Mouse (Mus musculus) forelimb bud, embryonic 11.5 days (tissue): ENCODE data around the gene Il27.

Experiments
- DNase-seq: peaks from one replicate; pipeline ENCODE4 v3.0.0-alpha.2; 2012; ENCODE audit warnings: low read depth, low spot score

Gene Il27

DNA sequence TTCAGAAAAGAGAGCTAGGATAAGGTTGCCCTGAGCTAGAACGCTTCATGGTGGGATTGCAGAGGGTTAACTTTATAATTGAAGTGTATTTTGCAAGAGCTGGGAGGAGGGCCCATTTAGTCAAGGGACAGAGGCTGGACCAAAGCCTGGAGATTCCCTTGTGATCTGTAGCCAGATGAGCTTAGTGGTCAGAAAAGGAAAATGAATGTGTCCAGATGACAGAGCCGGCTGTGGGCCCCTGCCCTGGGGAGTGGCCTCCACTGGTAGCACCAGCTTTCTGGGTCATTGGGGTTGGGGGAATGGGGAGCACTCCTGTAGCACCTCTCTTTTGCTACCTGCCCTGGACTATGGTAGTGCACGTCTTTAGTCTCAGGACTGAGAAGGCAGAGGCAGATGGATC, 12.3 kb upstream of the Il27 start:
- DNase-seq = no peak

DNA sequence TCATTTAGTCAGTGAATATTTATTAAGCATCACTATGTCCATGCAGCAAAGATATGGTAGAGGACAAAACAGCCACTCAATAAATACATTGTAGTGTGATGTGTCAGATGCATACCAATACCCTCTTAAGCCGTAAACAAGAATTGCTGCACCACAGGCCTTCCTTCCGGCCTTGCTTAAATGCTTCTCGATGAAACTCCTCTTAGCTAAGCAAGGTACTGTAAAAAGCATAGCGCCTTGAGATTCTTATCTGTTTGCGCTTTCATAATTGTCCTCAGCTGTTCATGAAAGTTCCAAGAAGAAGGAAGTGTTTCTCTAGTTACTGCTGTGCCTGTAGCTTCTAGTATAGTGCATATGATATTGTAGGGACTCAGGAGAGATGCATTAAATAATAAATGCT, 11.9 kb upstream of the Il27 start:
- no peak for DNase-seq

DNA sequence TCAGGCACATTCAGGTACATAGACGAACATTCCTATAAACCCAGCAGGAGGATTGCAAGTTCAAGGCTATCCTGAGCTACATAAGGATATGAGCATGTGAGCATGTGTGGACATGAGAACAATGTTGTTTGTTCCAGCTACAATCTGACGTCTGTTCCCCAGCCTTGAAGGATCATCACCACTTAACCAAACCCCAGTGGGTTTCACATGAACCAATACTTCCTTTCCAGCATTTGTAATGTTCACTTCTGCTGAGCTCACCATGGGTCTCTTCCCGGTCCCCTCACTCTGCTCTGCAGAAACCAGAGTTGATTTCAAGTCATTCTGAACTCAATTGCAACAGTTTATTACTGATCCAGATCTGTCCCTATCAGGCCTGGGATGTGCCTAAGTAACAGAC, 7.9 kb upstream of the Il27 start:
- no peak for DNase-seq

DNA sequence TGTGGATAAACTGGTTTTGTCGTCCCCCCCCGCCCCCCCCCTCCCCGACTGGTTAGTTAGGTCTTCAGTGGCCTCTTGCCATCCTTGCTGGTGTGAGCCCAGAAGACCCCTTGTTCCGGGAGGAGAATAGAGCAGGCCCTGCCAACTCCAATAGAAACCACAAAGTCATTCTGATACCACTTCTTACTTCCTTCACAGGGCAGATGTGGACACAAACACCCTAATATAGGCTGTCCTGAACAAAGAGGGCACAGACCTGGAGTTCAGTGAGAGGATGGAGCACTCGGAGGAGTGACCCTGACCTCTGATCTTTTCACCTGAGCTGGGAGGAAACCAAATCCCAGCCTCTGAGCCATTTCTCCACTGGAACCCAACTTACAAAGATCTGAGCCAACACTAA, 7.2 kb upstream of the Il27 start:
- no peak for DNase-seq

DNA sequence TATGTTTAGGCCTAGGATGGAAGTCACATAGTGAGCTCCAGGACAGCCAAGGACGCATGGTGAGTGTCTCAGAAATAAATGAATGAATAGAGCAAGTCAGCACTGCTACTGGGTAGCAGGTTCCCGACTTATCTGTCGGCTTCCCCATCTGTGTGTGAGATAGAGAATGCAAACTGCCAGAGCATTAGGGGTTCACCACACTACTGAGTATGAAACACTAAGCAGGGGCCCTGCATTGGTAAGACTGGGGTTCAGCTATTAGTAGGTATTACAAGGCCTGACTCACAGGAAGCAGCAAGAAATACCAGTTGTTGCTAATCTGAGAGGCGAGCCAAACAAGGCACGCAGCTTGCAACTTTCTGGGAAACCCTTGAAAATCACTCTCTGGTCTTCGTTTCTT, 4.2 kb upstream of the Il27 start:
- no peak for DNase-seq

DNA sequence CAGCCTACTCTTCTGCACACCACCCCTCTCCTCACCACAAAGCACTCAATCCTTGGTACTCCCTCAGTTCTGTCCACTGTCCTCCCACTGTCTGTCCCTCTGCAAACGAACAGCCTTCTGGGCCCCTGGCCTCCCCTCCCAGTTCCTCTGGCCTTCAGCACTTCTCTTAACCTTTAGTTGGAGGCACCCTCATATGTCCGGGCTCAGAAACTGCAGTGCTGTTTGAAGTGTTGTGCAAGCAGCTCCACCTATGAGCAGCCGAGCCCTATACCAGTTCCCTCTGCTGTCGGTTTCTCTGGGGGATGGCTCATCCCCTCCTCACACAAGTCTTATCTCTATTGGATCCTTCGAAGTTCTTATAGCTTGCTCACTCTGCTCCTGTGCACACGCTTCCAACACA, 1.7 kb upstream of the Il27 start:
- DNase-seq = no peak

DNA sequence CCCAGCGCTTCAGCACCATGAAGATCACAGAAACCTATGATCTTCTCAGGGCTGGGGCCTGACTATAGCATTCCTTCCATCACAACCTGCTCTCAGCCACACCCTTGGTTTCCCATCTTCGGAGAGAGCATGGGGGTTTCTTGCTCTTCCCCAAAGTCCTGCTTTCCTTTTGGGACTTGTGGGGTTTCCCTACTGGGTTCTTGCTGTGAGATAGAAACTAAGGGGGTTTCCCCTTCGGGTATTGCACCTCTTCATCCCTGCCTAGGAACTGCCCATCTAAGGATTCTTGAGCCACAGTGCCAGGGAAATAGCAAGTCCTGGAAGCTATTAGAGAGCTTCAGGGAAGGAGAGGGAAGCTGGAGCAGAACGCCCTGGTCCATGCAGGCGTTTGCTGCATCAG, 1.1 kb upstream of the Il27 start:
- no peak for DNase-seq

DNA sequence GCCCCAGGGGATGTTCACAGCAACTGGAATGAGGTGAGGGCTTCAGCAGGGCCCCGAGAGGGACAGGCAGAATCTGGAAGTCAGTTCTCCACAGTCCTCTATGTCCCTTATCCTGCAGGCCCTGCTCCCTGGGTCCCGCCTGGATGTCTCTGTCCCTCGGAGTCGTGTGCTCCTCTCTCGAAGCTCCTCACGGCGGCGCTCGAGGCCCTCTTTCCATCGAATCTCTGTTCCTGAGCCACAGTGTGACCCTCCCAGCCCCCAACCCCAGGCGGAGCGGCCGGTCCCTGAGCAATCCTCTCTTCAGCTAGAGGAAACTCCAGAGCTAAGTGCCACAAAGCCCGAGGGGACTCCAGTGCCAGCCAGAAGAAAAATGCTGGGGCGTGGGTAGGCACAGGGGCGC, 7.0 kb downstream of the Il27 start:
- peak; percentile 68 for DNase-seq

DNA sequence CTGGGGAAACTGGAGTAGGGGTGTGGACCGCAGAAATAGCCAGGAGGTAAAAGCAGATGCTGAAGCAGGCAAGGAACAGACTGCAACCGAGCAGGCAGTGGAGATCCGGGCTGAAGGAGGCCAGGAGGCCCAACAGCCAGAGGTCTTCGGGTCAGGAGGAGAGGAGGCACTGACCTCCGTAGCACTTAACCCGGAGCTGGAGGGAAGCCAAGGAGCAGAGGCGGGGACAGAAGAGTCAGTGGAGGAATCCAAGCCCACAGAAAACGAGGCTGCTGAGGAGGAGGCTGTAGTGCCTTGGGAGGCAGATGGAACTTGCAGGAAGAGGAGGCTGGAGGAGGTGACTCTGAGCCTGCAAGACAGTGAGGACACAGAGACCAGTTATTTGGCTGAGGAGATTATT, 7.9 kb downstream of the Il27 start:
- DNase-seq = no peak

DNA sequence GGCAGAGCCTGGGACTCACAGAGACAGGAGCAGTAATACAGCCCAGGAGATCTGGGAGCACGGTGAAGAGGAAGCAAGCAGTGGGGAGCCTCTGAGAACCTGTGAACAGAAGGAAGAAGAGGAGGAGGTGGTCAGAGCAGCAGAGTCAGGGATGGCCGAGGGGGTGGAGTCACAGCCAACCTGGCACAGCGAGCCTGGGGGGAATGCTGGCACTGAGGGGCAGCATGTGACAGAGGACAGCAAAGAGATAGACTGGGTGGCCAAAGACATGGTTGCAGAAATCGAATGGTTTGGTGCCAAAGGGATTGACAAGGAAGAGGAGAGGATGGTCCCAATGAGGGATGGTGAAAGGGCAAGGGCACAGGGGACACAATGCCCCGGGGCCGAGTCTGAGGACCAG, 9.0 kb downstream of the Il27 start, which contains the start of gene Cln3:
Cln3 (minus strand) TSS at position 101 of the 400 bp plus-strand sequence.
- no peak for DNase-seq

DNA sequence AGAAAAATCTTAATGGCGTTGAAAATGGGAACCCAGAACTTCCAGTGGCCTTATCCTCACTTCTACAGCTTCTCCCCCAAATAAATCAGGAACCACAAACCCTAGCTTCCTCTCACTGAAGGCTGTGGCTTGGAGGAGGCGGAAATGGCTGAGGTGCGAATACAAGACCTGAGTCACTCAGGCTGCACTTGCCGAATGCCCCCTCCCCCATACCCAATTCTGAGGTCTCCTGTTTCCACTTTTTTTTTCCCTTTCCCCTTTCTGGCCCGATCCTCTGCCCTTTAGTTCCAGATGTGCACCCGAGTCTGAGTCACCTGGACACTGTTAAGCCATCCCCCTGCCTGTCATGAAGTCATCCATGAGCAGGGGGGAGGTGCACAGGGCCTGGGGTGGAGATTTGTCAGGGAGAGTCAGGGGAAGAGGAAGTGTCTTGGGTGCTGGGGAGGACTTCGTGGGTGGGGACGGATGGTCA, 10.2 kb downstream of the Il27 start, which contains the start of gene Apobr:
Apobr (plus strand) TSS at position 437 of the 472 bp plus-strand sequence.
- DNase-seq = no peak

DNA sequence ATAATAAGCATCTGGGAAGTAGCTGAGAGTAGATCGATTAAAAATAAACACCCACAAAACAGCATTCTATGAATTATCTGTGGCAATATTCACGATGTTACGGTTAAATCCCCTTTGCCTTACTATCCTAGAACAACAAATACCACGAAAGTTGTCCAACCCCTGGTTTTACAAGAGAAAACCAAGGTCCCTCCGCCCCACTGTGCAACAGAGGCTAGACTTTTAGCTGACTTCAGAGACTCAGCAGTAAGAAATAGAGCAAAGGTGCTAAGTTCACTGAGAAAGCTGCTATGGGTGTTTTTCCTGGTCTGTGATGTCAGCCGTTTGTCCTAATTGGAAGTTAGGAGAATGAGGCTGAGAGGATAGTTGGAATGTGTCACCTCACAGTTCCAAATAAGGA, 11.0 kb downstream of the Il27 start:
- DNase-seq = no peak

DNA sequence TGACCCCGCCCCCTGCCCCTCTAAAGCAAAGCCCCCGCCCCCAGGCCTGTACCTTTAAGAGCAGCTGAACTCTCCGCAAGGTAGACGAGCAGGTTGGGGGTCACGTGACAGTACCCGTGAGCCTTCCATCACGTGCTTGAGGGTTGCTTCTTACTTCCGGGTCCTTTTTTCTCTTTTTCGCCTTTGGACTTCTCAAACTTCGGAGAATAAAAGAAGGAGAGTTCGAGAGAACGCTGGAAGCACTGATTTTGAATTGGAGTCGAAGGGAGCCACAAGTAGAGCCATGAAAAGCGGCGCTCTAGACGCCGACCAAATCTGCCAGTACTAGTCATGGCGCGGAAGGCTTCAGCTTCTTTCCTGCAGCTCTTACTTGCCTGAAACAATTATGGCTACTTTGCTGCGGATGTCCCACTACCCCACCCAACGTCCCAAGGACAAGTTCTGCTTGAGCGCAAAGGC, 11.5 kb downstream of the Il27 start:
- DNase-seq = peak; percentile 92

DNA sequence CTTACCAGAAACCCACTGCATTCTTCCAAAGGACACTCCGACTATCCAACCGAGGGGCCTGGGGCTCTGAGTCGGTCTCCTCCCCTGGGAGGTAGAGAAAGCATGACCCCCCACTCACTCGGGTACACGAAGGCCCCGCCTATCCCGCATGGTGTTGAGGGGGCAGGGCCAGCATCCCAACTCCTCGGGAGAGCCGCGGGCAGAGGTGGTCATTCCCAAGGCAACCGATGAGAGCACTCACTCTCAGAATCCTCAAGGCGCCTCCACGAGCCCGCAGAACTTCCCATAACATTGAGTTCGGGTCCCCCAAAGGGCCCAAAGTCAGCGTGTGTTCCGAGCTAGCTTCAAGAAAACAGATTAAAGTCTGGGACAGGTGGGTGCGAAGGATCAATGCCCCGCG, 12.0 kb downstream of the Il27 start:
- DNase-seq = peak; percentile 20

DNA sequence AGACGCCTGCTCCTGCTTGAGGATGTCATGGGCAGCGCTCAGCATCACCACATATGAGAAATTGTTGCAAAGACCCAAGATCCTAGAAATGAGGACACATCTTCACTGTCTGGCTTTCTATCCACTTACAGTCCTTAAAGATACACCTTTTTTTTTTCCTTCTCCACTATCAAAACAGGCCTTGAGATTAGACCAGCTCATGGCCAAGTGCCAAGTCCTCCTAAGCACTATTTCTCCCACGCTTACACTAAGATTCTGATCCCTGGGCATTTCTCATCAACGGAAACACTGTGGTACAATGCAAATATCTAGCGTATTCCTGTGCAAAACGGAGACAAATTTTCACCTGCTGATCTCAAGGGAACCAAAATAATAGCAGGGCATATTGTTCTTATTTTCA, 13.1 kb downstream of the Il27 start:
- no peak for DNase-seq

DNA sequence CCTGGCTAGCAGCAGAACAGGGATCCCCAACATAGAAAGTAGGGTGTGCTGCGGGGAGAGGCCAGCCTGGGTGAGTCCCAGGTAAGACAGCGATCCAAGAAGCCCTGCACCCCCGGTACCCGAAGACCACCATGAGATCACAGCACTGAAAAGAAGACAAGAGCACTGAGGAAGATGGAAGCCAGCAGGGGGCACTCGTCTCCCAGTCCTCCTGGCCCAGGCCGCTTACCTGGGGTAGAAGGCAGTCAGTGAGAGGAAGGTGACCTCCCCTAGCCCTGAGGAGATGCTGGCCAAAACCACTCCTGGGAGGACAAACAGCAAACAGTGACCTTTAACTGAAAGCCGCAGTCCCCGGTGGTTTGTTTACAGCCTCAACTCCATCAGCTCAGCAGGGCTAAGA, 15.6 kb downstream of the Il27 start:
- peak; percentile 14 for DNase-seq

DNA sequence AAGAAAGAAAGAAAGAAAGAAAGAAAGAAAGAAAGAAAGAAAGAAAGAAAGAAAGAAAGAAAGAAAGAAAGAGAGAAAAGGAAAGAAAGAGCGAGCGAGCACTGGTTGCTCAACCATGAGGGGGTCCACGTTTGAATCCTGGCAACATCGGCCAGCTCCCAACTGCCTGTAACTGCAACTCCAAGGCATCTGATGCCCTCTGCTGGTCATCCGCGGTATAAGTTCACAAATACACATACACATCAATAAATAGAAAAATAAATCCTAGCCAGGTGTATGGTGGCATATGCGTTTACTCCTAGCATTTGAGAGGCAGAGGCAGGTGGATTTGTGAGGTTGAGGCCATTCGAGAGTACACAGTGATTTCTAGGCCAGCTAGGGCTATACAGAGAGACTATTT, 17.8 kb downstream of the Il27 start:
- peak; percentile 70 for DNase-seq

DNA sequence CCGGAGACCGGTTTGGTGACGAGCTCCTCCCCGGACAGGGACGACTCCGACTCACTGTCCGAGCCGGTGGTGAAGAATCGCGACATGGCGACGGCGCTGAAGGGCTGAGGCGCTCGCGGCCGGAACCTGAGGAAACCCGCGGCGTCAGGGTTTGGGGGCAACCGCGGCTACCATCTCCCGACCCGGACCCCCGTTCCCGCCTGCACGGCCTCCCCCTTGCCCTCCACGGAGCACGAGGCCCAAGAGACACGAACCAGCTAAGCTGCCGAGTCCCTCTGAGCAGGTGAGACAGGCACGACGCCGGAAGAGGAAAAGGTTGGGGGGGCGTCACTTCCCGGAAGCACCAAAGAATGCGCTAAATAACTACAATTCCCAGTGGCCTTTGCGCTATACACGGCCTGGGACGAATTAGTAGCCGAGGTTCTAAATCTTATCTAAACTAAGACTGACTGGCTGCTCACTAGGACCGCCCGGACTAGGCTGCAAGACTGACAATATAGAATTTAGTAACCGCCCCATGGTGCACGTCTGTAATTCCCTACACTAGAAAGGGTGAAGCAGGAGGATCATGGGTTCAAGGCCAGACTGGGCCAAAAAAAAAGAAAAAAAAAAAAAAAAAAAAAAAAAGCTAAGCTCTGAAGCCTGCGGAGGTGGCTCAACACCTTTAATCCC, 28.5 kb downstream of the Il27 start, which contains the start of gene Eif3c:
Eif3c (minus strand) TSS at position 318 of the 672 bp plus-strand sequence.
- peak; percentile 90 for DNase-seq

DNA sequence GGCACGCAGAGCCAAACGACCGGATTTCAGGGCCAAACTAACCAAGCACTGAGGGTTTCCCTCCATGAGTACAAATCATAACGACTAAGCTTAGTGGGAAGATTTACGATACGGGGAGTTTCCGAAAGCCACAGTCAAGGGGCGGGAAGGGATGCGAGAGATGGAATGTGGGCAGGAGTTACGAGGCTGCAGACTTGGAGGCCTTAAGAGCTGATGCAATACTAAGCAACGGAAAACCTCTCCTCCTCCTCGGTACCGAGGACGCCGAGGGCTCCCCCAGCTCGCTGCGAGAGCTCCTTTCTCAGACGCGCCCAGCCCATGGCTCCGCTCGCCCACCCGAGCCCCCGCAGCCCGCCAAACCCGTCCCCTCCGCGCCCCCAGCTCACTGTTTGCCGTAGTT, 29.0 kb downstream of the Il27 start:
- peak; percentile 33 for DNase-seq

DNA sequence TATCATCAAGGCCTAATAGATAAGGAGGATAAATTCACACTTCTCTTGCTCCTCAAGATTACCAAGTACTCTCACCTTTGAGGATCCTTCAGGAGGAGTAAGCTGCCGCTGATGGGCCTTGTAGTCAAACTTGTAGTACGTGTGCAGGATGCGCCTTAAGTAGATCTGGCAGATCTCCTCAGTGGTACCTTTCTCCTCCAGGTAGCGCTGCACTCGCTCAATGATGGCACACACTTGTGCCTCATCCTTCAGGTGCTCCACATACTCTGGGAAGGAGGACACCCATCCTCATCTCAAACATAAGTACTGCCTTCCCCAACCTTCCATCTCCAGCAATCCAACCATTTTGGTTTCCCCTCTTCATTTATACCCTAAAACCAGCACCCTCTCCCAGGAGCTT, 38.1 kb downstream of the Il27 start:
- DNase-seq = no peak

DNA sequence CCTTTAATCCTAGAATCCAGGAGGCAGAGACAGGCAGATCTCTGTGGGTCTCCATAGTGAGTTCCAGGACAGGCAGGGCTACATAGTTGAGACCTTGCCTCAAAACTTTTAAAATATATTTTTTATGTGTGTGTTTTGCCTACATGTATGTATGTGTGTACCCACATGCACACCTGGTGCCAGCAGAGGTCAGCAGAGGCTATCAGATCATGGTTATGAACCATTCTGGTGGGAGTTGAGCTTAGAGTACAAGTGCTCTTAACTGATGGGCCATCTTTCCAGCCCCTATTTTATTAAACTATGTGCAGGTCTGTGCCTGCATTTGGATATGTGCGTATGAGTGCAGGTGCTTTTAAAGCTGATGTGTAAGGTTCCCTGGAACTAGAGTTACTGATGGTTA, 39.9 kb downstream of the Il27 start:
- DNase-seq = no peak

DNA sequence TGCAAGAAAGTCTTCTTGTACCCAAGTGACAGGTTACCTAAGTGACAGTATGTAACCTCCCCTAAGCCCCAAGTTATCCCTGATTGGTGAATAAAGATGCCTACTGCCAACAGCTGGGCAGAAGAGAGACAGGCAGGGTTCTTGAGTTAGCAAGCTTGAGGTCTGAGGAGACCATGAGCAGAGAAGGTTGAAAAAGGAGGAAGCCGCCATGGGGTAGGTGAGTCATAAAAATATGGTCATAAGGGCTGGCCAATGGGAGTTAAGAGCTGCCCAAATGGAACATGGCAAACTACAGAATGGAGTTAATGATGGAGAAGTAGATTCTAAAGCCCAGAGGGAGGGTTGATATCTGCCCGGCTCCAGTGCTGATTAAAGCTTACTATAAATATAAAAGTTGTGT, 49.1 kb downstream of the Il27 start:
- no peak for DNase-seq

DNA sequence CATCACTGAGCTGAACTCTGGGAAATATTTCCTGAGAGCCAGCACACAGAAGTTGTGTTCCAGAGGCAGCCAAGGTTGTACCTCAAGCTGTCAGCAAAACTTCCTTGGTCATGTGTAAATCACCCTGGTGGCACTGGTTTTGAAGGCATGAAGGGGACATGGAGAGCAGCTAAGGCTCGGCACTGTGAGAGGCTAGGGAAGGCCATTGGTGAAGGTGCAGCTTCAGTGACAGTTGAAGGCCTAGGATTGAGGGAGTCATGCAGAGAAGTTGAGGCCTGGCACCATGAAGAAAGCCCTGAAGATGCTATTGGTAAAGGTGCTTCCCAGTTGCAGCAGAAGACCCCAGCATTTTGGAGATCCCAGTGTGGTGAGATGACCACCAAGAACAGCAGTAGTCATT, 53.1 kb downstream of the Il27 start:
- DNase-seq = no peak
